Mouse (Mus musculus) forebrain, embryonic 12.5 days (tissue): ENCODE data around the gene Inafm2. TPM values are rescaled to one million over a fixed set of nuclear protein-coding genes. Genes with fewer than 3 reads are reported as not detected.

Source experiments
- ATAC-seq: fragments of 200-750 bp; cut with Nextera tagmentation; 2 replicates; pipeline ENCODE4 v1.8.0; 2017; ENCODE audit warnings: moderate TSS enrichment; ENCODE audit not compliant: low FRiP score
- H3K27ac ChIP-seq: fragments of 300-500 bp; sonication (generic); 2 replicates; pipeline ENCODE4 v1.5.1; 2016; ENCODE audit warnings: mild to moderate bottlenecking
- H3K27me3 ChIP-seq: fragments of 300-500 bp; sonication (generic); 2 replicates; pipeline ENCODE4 v1.6.1; 2016; ENCODE audit warnings: mild to moderate bottlenecking
- H3K36me3 ChIP-seq: fragments of 300-500 bp; sonication (generic); replicated peaks from 2 replicates; pipeline ENCODE4 v1.6.1; 2016; ENCODE audit warnings: mild to moderate bottlenecking
- H3K4me1 ChIP-seq: fragments of 300-500 bp; sonication (generic); 2 replicates; pipeline ENCODE4 v1.6.1; 2016
- H3K4me2 ChIP-seq: fragments of 300-500 bp; sonication (generic); 2 replicates; pipeline ENCODE4 v1.6.1; 2016; ENCODE audit warnings: mild to moderate bottlenecking, moderate library complexity
- H3K4me3 ChIP-seq: fragments of 300-500 bp; sonication (generic); replicated peaks from 2 replicates; pipeline ENCODE4 v1.5.1; 2016; ENCODE audit warnings: mild to moderate bottlenecking
- H3K9ac ChIP-seq: fragments of 300-500 bp; sonication (generic); 2 replicates; pipeline ENCODE4 v1.6.1; 2016; ENCODE audit warnings: mild to moderate bottlenecking
- H3K9me3 ChIP-seq: fragments of 300-500 bp; sonication (generic); 2 replicates; pipeline ENCODE4 v1.6.1; 2016
- WGBS: fragments of 180-500 bp; shearing (Covaris S2); methylation state at CpG from one replicate; pipeline ENCODE4 v1.1.7; 2016; 5-methylcytosine and 5-hydroxymethylcytosine counted together
- polyA plus RNA-seq: library from polyadenylated mRNA; unstranded; fragments of >200 nt; fragmentation: Nextera tagmentation; extraction: Ambion mirVana; gene quantifications from 2 replicates; pipeline ENCODE4 v1.2.1, GENCODE M21; 2016

Gene Inafm2
- polyA plus RNA-seq, 1 experiment from 2014 or later: 24.4 TPM

GRCm38 (mm10) chr2:118793636-118794035, 48.1 kb downstream of the Inafm2 start:
- H3K36me3 ChIP-seq: no peaks in the 10 kb centered on the region; the same call in 1 of the 2 replicates
- peaks cover 11% of the 10 kb centered on the region for H3K4me1 ChIP-seq
- WGBS: 85% methylated on average over 4 of the region's 4 CpGs
- H3K9me3 ChIP-seq: no peaks in the 10 kb centered on the region
- peaks cover 29% of the 10 kb centered on the region for H3K27me3 ChIP-seq
- H3K27ac ChIP-seq: no peak overlapping the region
- no peak for ATAC-seq
- no peak overlapping the region for H3K9ac ChIP-seq
- no peak overlapping the region for H3K4me3 ChIP-seq
- no peak overlapping the region for H3K4me2 ChIP-seq

Other genes starting within 250 kb of the Inafm2 start
- 2.2 and 3.0 TPM in 2 replicates for gene Bmf, start 196.1 kb upstream of the Inafm2 start, polyA plus RNA-seq
- 112 and 126 TPM in 2 replicates for gene Bub1b, start 147.5 kb upstream of the Inafm2 start, polyA plus RNA-seq
- gene Pak6, start 82.5 kb upstream of the Inafm2 start, polyA plus RNA-seq: 4.4 and 6.5 TPM in 2 replicates
- 0.04 and 0.08 TPM in 2 replicates for gene Ankrd63, start 41.8 kb upstream of the Inafm2 start, polyA plus RNA-seq
- 0.19 and 0.36 TPM in 2 replicates for gene Plcb2, start 17.3 kb upstream of the Inafm2 start, polyA plus RNA-seq
- 2.8 TPM in 2 replicates for gene Ccdc9b, start 16.9 kb downstream of the Inafm2 start, polyA plus RNA-seq
- gene Phgr1, start 27.0 kb downstream of the Inafm2 start, polyA plus RNA-seq: not detected in 2 replicates
- gene Disp2, start 34.0 kb downstream of the Inafm2 start, polyA plus RNA-seq: 11.5 and 14.1 TPM in 2 replicates
- gene Knstrn, start 68.2 kb downstream of the Inafm2 start, polyA plus RNA-seq: 164 and 167 TPM in 2 replicates
- 50.8 and 56.3 TPM in 2 replicates for gene Ivd, start 116.2 kb downstream of the Inafm2 start, polyA plus RNA-seq
- gene Bahd1, start 154.6 kb downstream of the Inafm2 start, polyA plus RNA-seq: 5.5 TPM in 2 replicates
- gene Chst14, start 180.7 kb downstream of the Inafm2 start, polyA plus RNA-seq: 12.9 and 14.7 TPM in 2 replicates